Mouse (Mus musculus): ENCODE results near the gene E2f6.

The E2f6 gene

GRCm38 (mm10) chr12:16872926-16873464 lies 62.2 kb downstream of the E2f6 start:
- DNase-seq (ENCODE audit: low spot score in 2 of 2): no peak

- no peak for DNase-seq (ENCODE audit: low spot score in 2 of 2)
Measured at GRCm38 (mm10) chr12:16873549-16873948, 62.8 kb downstream of the E2f6 start.

DNA sequence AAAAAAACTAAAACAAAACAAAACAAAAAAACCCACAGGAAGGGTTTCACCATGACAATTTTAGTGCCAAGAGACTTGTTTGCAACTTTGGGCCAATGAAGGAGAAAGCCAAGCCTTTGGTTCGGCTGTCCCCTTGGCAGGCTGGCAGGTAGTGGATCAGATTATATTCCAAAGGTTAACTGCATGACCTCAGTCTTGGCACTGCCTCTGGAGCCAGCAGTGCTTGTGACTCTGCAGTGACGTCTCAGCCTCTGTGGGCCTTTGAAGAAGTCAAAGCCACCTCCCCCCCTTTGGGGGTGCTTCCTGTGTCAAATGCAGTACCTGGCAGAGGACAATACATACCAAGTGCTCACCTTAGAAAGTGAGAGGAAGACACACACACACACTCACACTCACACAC lies 63.3 kb downstream of the E2f6 start:
- DNase-seq (ENCODE audit: low spot score in 2 of 2): peak; percentile 60 to 66

DNA sequence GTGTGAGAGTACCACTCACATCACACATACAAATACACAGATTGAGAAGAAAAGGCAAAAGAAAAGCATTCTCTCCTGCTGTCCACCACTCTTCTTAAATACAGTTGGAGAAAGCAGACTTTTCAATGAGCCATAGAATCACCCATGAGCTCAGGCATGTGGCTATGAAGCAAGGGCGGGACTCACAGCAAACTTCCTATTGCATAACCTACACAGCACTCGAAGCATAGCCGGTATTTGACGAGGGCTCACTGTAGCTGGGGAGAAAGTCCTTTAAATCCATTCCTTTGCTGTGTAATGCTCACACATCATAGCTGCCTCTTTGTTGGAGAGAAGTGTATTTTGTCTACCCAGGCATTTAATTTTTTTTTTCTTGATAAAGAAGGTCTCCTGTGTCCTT lies 64.5 kb downstream of the E2f6 start:
- peak in 1 of 2 experiments; percentile 40 for DNase-seq (ENCODE audit: low spot score in 2 of 2)

DNA sequence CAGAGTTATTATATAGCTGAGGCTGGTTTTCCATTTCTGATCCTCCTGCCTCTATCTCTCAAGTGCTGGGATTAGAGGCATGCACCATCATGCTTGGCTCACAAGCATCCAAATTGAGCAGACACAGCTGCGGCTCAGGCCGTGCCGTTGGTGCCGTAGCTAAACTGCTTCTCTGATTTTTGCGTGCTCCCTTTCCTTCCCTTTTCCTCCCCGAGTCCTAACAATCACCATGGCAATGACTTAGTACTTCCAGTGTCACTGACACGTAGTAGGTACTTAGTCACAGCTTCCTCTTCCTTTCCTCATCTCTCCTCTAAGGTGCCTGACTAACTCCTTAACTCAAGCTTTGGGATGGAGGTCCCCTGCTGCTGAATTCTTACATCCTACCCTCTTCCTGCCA lies 64.9 kb downstream of the E2f6 start:
- DNase-seq (ENCODE audit: low spot score in 2 of 2): peak in 1 of 2 experiments; percentile 36

DNA sequence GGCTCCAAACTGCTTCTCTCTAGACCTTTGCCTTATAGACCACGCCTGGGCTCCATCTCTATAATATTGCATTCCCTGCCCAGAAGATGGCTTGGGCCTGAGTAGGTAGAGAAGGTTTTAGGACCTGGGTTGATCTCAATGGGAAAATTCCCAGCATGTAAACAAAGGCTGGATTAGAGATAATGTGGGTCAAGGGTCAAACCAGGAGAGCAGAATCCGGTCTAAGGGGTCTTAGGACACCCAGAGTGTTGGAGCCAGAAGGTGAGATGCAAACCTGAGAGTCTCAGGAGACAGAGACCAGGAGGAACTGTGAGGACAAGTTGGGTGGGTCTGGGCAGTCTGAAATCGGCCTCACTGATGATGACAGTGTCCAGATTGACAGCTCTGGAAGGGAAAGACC lies 65.9 kb downstream of the E2f6 start:
- no peak for DNase-seq (ENCODE audit: low spot score in 2 of 2)

GRCm38 (mm10) chr12:16877141-16877540 lies 66.4 kb downstream of the E2f6 start:
- no peak for DNase-seq (ENCODE audit: low spot score in 2 of 2)

- DNase-seq (ENCODE audit: low spot score in 2 of 2): no peak
Measured at GRCm38 (mm10) chr12:16877679-16878078, 66.9 kb downstream of the E2f6 start.

DNA sequence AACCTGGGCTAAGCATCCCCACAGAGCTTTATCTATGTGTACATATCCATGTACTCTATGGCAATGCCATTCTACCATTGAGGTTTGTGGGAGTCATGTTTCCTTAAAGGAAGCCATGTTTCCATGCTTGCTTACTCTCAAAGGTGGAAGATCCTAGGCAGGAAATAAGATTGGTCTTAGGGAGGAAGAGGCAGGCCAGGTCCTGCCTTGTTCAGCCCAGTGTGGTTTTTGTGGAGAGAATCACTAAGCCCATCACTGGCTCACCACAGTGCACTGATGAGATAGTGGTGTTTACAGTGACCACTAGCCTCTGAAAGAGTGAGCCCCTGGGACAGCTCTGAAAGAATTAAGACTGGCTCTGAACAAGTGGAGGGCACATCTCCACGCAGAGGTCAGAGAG lies 68.6 kb downstream of the E2f6 start:
- no peak for DNase-seq (ENCODE audit: low spot score in 2 of 2)

GRCm38 (mm10) chr12:16880077-16880476 lies 69.3 kb downstream of the E2f6 start:
- no peak for DNase-seq (ENCODE audit: low spot score in 2 of 2)

DNA sequence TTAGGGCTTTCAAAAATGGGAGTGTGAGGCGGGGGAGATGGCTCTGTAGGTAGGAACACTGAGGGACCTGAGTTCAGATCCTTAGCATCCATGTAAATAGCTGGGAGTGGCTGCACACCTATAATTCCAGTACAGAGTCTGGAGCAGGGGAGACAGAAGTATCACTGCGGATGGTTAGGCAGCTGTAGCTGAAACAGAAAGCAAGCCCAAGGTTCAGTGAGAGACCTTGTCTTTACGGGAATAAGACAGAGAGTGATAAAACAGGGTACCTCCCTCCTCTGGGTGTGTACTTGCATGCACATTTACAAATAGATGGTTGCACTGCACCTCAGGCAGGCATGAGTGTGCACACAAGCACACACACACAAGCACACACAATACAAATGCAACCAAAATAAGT lies 71.7 kb downstream of the E2f6 start:
- DNase-seq (ENCODE audit: low spot score in 2 of 2): no peak

- DNase-seq (ENCODE audit: low spot score in 2 of 2): no peak
Measured at GRCm38 (mm10) chr12:16883111-16883510, 72.3 kb downstream of the E2f6 start.

DNA sequence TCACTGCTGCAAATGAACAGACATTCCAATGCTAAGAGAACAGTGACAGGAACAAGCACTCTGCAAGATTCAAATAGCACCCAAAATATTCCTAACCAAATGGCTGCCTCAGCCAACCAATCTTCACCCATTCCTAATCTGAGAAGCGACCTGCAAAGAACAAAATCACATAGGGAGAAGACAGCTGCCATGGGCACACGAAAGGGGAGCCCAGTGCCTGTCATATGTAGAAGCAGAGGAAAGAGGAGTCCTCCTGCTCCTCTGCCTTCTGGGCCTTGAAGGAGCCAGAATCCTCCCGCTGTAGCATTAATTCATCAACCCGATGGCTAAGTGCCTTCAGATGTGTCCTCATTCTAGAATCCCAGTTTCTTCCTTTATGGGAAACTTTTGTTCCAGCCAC lies 73.8 kb downstream of the E2f6 start:
- DNase-seq (ENCODE audit: low spot score in 2 of 2): no peak

DNA sequence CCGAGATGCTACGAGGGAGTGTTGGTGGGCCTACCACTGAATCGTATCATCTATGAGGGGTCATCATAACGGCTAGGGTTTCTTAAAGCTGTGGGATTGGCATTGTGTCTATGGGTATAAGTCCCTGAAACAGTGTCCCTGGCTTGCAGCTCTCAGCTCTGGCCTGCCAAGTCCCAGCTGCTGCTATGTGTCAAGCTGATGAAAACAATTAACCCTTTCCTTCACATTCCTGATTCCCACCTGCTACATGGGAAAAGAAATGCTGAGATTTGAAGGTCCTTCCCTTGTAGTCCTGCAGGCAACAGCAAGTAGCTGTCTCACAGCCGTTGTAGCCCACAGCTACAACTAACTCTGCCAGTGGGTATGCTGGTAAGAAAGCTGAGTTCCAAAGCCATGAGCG lies 75.6 kb downstream of the E2f6 start:
- DNase-seq (ENCODE audit: low spot score in 2 of 2): no peak
